Mouse (Mus musculus) lung, adult 18-20 months (tissue): Measurements from ENCODE around the gene Gm13287.
"Not testable (repeated sequence)": the region's sequence is repeated elsewhere in the genome, so short reads cannot be mapped to it uniquely, and the experiment has no call there.

Experiments used
- DNase-seq, 2 experiments: peaks; one replicate each; pipeline ENCODE4 v3.0.0; 2022; ENCODE audit warnings: mixed read lengths in 2 of 2

Gm13287 gene

DNA sequence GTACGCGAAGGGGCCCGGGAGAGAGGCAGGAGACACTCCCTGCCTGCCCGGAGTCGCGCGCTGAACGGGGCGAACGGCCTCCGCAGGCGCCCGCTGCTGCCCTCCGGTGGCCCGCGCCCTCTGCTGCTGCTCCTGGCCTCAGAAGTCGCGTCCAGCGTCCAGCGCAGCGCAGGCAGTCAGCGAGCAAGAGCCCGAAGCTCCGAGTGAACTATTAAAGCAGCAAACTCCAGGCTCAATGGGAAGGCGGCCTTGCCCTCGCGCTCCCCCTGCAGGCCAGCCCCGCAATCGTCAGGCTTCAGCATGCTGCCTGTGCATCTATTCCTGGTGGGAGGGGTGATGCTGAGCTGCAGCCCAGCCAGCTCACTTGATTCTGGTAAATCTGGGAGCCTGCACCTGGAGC lies at the start of gene Gm13287:
Gm13287 (plus strand) TSS at position 301 of the 400 bp plus-strand sequence.
- DNase-seq, result not testable (repeated sequence)

GRCm38 (mm10) chr4:88754818-88755340 lies 48.2 kb upstream of the Gm13287 start, which contains the start of gene Gm13271:
Gene Gm13271 (plus strand): TSS chr4:88754868.
- DNase-seq, result peak; percentile 47 to 73

DNA sequence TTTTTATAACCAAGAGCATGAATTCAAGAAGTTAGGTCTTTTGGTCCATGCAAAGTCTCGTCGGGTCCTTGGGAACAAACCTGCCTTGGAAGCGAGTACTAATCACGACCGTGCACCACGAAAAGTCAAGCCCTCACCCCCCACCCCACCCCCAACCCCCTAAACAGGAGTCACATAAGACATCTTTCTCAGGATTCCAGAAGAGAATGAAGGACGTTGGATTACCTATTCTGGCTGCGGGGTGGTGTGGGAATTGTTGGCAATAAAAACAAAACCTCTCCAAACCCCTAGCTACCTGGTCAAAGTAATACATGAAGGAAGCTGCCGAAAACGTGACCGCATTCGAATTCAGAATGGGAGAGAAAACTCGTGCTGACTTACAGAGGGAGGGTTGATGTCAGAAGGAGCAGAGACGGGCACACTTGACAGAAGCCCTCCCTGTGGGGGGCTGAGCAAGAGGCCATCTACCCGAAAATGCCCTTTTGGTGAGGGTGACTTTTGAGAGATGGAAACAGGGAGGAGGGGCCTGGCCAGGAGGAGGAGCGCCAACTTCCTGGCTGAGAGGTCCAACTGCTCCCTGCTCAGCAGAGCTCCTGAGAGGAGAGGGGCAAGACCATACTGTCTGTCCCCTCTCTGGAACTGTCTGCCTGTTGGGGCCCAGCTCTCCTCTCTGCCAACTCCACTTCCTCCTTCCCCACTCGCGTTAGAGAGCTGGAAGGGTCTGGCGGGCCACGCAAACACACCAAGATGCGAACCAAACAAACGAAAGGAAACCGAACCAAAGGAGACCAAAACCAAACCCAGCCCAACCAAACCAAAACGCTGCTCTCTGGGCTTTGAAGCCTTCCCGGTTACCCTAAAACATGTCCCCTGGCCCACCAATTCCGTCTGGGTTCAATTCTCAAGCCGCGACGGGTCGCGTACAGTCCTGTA lies 46.2 kb upstream of the Gm13287 start:
- not testable (repeated sequence) for DNase-seq

GRCm38 (mm10) chr4:88757628-88758031 lies 45.4 kb upstream of the Gm13287 start:
- DNase-seq, result peak; percentile 89

DNA sequence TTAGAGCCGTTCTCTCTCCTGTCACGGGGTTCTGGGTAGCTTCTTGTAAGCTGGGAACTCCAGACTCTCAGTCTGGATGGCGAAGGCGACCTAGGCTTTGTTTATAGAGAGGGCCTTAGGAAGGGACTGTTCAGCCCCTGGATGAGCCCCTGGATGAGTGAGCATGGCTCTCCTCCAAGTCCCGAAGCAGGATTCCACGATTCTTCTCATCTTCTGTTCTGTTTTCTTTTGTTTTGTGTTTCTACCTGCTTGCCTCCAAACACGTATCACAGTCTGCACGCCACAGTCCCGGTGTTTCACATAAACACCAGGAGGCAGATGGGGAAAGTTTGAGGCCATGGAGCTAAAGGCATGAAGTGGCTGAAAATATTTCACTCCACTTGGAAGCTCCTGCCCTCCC lies 44.3 kb upstream of the Gm13287 start:
- not testable (repeated sequence) for DNase-seq

DNA sequence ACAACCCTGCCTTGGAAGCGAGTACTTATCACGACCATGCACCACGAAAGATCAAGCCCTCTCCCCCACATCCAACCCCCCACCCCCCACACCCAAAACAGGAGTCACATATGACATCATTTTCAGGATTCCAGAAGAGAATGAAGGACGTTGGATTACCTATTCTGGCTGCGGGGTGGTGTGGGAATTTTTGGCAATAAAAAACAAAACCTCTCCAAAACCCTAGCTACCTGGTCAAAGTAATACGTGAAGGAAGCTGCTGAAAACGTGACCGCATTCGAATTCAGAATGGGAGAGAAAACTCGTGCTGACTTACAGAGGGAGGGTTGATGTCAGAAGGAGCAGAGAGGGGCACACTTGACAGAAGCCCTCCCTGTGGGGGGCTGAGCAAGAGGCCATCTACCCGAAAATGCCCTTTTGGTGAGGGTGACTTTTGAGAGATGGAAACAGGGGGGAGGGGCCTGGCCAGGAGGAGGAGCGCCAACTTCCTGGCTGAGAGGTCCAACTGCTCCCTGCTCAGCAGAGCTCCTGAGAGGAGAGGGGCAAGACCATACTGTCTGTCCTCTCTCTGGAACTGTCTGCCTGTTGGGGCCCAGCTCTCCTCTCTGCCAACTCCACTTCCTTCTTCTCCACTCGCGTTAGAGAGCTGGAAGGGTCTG lies 43.3 kb upstream of the Gm13287 start, which contains the start of gene Gm13283:
Gm13283 (plus strand) TSS at position 510 of the 659 bp plus-strand sequence.
- DNase-seq, result peak; percentile 35 to 38

DNA sequence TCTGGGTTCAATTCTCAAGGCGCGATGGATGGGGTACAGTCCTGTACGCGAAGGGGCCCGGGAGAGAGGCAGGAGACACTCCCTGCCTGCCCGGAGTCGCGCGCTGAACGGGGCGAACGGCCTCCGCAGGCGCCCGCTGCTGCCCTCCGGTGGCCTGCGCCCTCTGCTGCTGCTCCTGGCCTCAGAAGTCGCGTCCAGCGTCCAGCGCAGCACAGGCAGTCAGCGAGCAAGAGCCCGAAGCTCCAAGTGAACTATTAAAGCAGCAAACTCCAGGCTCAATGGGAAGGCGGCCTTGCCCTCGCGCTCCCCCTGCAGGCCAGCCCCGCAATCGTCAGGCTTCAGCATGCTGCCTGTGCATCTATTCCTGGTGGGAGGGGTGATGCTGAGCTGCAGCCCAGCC lies 42.6 kb upstream of the Gm13287 start:
- peak; percentile 84 to 87 for DNase-seq

GRCm38 (mm10) chr4:88761776-88762175 lies 41.3 kb upstream of the Gm13287 start:
- peak; percentile 54 to 72 for DNase-seq

- not testable (repeated sequence) for DNase-seq
These were observed 40.7 kb upstream of the Gm13287 start for GRCm38 (mm10) chr4:88762341-88762740.

GRCm38 (mm10) chr4:88763384-88764018 lies 39.6 kb upstream of the Gm13287 start:
- DNase-seq, result peak; percentile 72 to 77

DNA sequence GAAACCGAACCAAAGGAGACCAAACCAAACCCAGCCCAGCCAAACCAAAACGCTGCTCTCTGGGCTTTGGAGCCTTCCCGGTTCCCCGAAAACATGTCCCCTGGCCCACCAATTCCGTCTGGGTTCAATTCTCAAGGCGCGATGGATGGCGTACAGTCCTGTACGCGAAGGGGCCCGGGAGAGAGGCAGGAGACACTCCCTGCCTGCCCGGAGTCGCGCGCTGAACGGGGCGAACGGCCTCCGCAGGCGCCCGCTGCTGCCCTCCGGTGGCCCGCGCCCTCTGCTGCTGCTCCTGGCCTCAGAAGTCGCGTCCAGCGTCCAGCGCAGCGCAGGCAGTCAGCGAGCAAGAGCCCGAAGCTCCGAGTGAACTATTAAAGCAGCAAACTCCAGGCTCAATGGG lies 29.5 kb upstream of the Gm13287 start, which contains the start of gene Gm13290:
Gm13290 (plus strand) TSS at position 301 of the 400 bp plus-strand sequence.
- not testable (repeated sequence) for DNase-seq

GRCm38 (mm10) chr4:88776622-88777021 lies 26.4 kb upstream of the Gm13287 start, which contains the start of gene Gm13289:
Gene Gm13289 (plus strand): TSS chr4:88776922.
- not testable (repeated sequence) for DNase-seq

GRCm38 (mm10) chr4:88779550-88779949 lies 23.5 kb upstream of the Gm13287 start, which contains the start of gene Gm13272:
Gene Gm13272 (plus strand): TSS chr4:88779850.
- DNase-seq, result not testable (repeated sequence)

GRCm38 (mm10) chr4:88780320-88780719 lies 22.7 kb upstream of the Gm13287 start:
- DNase-seq, result not testable (repeated sequence)

DNA sequence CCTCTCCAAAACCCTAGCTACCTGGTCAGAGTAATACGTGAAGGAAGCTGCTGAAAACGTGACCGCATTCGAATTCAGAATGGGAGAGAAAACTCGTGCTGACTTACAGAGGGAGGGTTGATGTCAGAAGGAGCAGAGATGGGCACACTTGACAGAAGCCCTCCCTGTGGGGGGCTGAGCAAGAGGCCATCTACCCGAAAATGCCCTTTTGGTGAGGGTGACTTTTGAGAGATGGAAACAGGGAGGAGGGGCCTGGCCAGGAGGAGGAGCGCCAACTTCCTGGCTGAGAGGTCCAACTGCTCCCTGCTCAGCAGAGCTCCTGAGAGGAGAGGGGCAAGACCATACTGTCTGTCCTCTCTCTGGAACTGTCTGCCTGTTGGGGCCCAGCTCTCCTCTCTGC lies 21.2 kb upstream of the Gm13287 start, which contains the start of gene Ifnz:
Ifnz (plus strand) TSS at position 301 of the 400 bp plus-strand sequence.
- not testable (repeated sequence) for DNase-seq

GRCm38 (mm10) chr4:88782335-88782734 lies 20.7 kb upstream of the Gm13287 start:
- DNase-seq, result peak; percentile 23 to 24

DNA sequence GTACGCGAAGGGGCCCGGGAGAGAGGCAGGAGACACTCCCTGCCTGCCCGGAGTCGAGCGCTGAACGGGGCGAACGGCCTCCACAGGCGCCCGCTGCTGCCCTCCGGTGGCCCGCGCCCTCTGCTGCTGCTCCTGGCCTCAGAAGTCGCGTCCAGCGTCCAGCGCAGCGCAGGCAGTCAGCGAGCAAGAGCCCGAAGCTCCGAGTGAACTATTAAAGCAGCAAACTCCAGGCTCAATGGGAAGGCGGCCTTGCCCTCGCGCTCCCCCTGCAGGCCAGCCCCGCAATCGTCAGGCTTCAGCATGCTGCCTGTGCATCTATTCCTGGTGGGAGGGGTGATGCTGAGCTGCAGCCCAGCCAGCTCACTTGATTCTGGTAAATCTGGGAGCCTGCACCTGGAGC lies 17.6 kb upstream of the Gm13287 start, which contains the start of gene Gm13276:
Gm13276 (plus strand) TSS at position 301 of the 400 bp plus-strand sequence.
- not testable (repeated sequence) for DNase-seq

DNA sequence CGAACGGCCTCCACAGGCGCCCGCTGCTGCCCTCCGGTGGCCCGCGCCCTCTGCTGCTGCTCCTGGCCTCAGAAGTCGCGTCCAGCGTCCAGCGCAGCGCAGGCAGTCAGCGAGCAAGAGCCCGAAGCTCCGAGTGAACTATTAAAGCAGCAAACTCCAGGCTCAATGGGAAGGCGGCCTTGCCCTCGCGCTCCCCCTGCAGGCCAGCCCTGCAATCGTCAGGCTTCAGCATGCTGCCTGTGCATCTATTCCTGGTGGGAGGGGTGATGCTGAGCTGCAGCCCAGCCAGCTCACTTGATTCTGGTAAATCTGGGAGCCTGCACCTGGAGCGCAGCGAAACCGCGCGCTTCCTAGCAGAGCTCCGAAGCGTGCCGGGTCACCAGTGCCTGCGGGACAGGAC lies 14.7 kb upstream of the Gm13287 start, which contains the start of gene Gm13277:
Gm13277 (plus strand) TSS at position 231 of the 400 bp plus-strand sequence.
- DNase-seq, result peak; percentile 78 to 79

- not testable (repeated sequence) for DNase-seq
These were observed 11.8 kb upstream of the Gm13287 start, which contains the start of gene Gm13278 for GRCm38 (mm10) chr4:88791250-88791649. Gene Gm13278 (plus strand): TSS chr4:88791550.

- DNase-seq, result peak; percentile 60 to 71
These were observed 8.9 kb upstream of the Gm13287 start, which contains the start of gene Gm13275 for GRCm38 (mm10) chr4:88793936-88794675. Gene Gm13275 (plus strand): TSS chr4:88794487.

GRCm38 (mm10) chr4:88797097-88797496 lies 6.0 kb upstream of the Gm13287 start, which contains the start of gene Gm13279:
Gene Gm13279 (plus strand): TSS chr4:88797397.
- not testable (repeated sequence) for DNase-seq
